ENCODE assay signal across 31 mouse cellular contexts in the genomic region with DNA sequence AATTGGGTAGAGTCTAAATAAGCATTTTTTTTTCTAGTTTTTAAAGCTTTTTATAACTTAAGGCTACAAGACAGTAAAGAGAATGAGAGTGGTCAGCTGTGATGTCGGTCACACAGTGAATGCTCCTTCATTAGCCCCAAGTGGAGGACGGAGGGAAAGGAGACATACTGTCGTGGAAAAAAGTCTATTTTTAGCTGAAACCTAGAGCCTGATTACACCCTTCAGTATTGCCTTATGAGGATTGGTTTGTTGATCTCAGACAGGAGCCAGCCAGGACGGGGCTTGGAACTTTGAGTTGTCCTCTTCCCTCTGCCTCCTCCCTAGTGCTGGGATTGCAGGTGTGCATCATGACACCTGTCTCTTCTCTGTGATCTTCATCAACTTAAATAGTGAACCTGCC. TPM values are rescaled to one million over a fixed set of nuclear protein-coding genes. Genes with fewer than 3 reads are reported as not detected.
DNase-seq lines count a peak whose midpoint lies in the region; ATAC-seq lines count a peak whose summit lies in the region.
"Had no signal": no experiment of that assay in that cellular context is flagged by ENCODE, and none has a peak within 500 bp of the region (broad histone marks: within the 10 kb centered on the region; RNA-seq: fewer than 3 reads in every experiment).

No protein-coding gene starts in this region.

- DNase-seq in gastrocnemius, adult 18-20 months (ENCODE audit: low spot score) = peak; percentile 16
- no peak for DNase-seq in gastrocnemius, postnatal 14 days
- DNase-seq in heart, adult 9 months (ENCODE audit: low spot score in 2 of 2) = peak; percentile 16 to 46
- peak; percentile 43 for DNase-seq in heart, postnatal 4 days
- no peak for DNase-seq in right cerebral cortex, postnatal 25 days
- no peak for DNase-seq in testis, postnatal 10 days (ENCODE audit: low spot score)
- DNase-seq: adrenal gland, postnatal 10 days; cerebellum, adult 8-10 months; cerebellum, postnatal 25 days; forebrain, postnatal 0 days; gastrocnemius, postnatal 25 days; kidney, adult 11 months; kidney, postnatal 36 days; left cerebral cortex, postnatal 4 days; lung, adult 18-20 months; lung, postnatal 4 days; right cerebral cortex, adult 18-20 months; right cerebral cortex, postnatal 4 days had no signal

- H3K4me3 ChIP-seq in heart, embryonic 14.5 days (ENCODE audit: control insufficient read depth in 1 of 2, insufficient read depth in 1 of 2, low read depth in 1 of 2, low read length in 2 of 2) = no peak overlapping the region
- H3K4me3 ChIP-seq: embryonic facial prominence, embryonic 10.5 days; embryonic facial prominence, embryonic 15.5 days; forebrain, embryonic 12.5 days; kidney, embryonic 15.5 days; liver, embryonic 12.5 days; megakaryocyte, embryonic 14.5 days; midbrain, embryonic 12.5 days; myocyte; neural tube, embryonic 12.5 days had no signal

- ATAC-seq in heart, embryonic 14.5 days (ENCODE audit: insufficient number of reproducible peaks, insufficient read depth, low FRiP score, low read depth) = peak; percentile 47; the same call in 1 of the 2 replicates
- ATAC-seq: forebrain, postnatal 0 days; liver, embryonic 12.5 days; lung, postnatal 0 days; Patski had no signal

- no peaks in the 10 kb centered on the region for H3K9me3 ChIP-seq in heart, embryonic 14.5 days (ENCODE audit: control insufficient read depth, low read length)
- H3K9me3 ChIP-seq: embryonic facial prominence, embryonic 10.5 days; embryonic facial prominence, embryonic 15.5 days; forebrain, embryonic 12.5 days; kidney, embryonic 15.5 days; liver, embryonic 12.5 days; megakaryocyte, embryonic 14.5 days; midbrain, embryonic 12.5 days; neural tube, embryonic 12.5 days had no signal

- intact Hi-C loops in gastrocnemius, postnatal 14 days (cut with DNase I; ENCODE audit: low total_unique reads) = no loop called here

- 0 out of 2 replicates have a peak overlapping the region, but pooled peaks have one; percentile 27 for H3K9ac ChIP-seq in heart, embryonic 14.5 days (ENCODE audit: low read length)
- H3K9ac ChIP-seq: embryonic facial prominence, embryonic 15.5 days; forebrain, embryonic 12.5 days; forebrain, postnatal 0 days; hindbrain, embryonic 14.5 days; kidney, embryonic 15.5 days; liver, embryonic 12.5 days; midbrain, embryonic 12.5 days; neural tube, embryonic 12.5 days had no signal

- H3K4me2 ChIP-seq in heart, embryonic 14.5 days (ENCODE audit: low read length) = peak overlapping the region; percentile 24
- H3K4me2 ChIP-seq: embryonic facial prominence, embryonic 15.5 days; forebrain, embryonic 12.5 days; hindbrain, embryonic 14.5 days; kidney, embryonic 15.5 days; liver, embryonic 12.5 days; midbrain, embryonic 12.5 days; neural tube, embryonic 12.5 days had no signal

- H3K36me3 ChIP-seq in heart, embryonic 14.5 days (ENCODE audit: control insufficient read depth, insufficient read depth, low read length) = peaks cover 8% of the 10 kb centered on the region; the same call in 1 of the 2 replicates
- H3K36me3 ChIP-seq: kidney, embryonic 15.5 days had no signal

- WGBS in heart, embryonic 14.5 days = 18% methylated on average over 4 of the region's 4 CpGs

- H3K27me3 ChIP-seq in heart, embryonic 14.5 days (ENCODE audit: control insufficient read depth, insufficient read depth, low read length) = no peaks in the 10 kb centered on the region
- H3K27me3 ChIP-seq: embryonic facial prominence, embryonic 15.5 days; forebrain, embryonic 12.5 days; kidney, embryonic 15.5 days; liver, embryonic 12.5 days; megakaryocyte, embryonic 14.5 days; midbrain, embryonic 12.5 days; neural tube, embryonic 12.5 days; Patski had no signal

- H3K4me1 ChIP-seq in heart, embryonic 14.5 days (ENCODE audit: control insufficient read depth in 2 of 2, insufficient read depth in 2 of 2, low read length in 2 of 2) = peaks cover 7 to 28% of the 10 kb centered on the region in 2 experiments; a peak in 3 of 4 replicates
- H3K4me1 ChIP-seq: embryonic facial prominence, embryonic 15.5 days; kidney, embryonic 15.5 days; liver, embryonic 12.5 days had no signal

- H3K27ac ChIP-seq in heart, embryonic 14.5 days (replicated peaks in 1 of 2; ENCODE audit: control insufficient read depth in 1 of 2, insufficient read depth in 1 of 2, low read depth in 2 of 2, low read length in 2 of 2) = peak overlapping the region; percentile 89 to 96
- H3K27ac ChIP-seq: embryonic facial prominence, embryonic 10.5 days; embryonic facial prominence, embryonic 15.5 days; forebrain, embryonic 12.5 days; hindbrain, embryonic 14.5 days; kidney, embryonic 15.5 days; liver, embryonic 12.5 days; midbrain, embryonic 12.5 days; neural tube, embryonic 12.5 days had no signal

RNA-seq across cellular contexts. Expression of gene Klhl7, which starts 26.6 kb away (rescaled TPM):
- total RNA-seq in gastrocnemius, adult 18-20 months (2021) = 10 to 100 TPM; 35.8 to 37.1 TPM
- 10 to 100 TPM; 28.0 to 29.7 TPM for total RNA-seq in gastrocnemius, postnatal 14 days (2021)
- polyA plus RNA-seq in heart, embryonic 14.5 days (2014; fragmentation: Nextera tagmentation; extraction: Ambion mirVana) = 45.7 and 51.0 TPM in 2 replicates
- 10 to 100 TPM; 60.2 to 62.0 TPM for total RNA-seq in heart, postnatal 4 days (2021)

RNA-seq across cellular contexts. Expression of gene Nupl2, which starts 37.8 kb away (rescaled TPM):
- total RNA-seq in gastrocnemius, adult 18-20 months (2021) = 1 to 10 TPM; 5.3 to 6.4 TPM
- total RNA-seq in gastrocnemius, postnatal 14 days (2021) = 1 to 10 TPM; 5.6 to 6.5 TPM
- 15.2 and 17.1 TPM in 2 replicates for polyA plus RNA-seq in heart, embryonic 14.5 days (2014; fragmentation: Nextera tagmentation; extraction: Ambion mirVana)
- 10 to 100 TPM; 10.6 to 11.2 TPM for total RNA-seq in heart, postnatal 4 days (2021)

Comparison
In these comparisons a context has a peak if more than half of its experiments do, and no peak if none do; other contexts are left out.
1. DNase-seq: peak in gastrocnemius, adult 18-20 months (single experiment), heart, adult 9 months (2 of 2) and heart, postnatal 4 days (single experiment); none in gastrocnemius, postnatal 14 days (single experiment), right cerebral cortex, postnatal 25 days (single experiment) and testis, postnatal 10 days (single experiment).